Mouse (Mus musculus) small intestine, adult 2 months (tissue): ENCODE measurements around the gene Krt42. TPM values are rescaled to one million over a fixed set of nuclear protein-coding genes. Genes with fewer than 3 reads are reported as not detected.

Experiments used
- H3K27ac ChIP-seq: fragments of 200-500 bp; 2 replicates; pipeline ENCODE4 v1.5.1; 2012; ENCODE audit warnings: low read depth, low read length, control low read depth, inconsistent platforms; ENCODE audit not compliant: insufficient read depth
- H3K27me3 ChIP-seq: fragments of 200-500 bp; 2 replicates; pipeline ENCODE4 v1.6.1; 2012; ENCODE audit warnings: mild to moderate bottlenecking, moderate library complexity, low read length, inconsistent platforms; ENCODE audit not compliant: control insufficient read depth, insufficient read depth
- H3K36me3 ChIP-seq: fragments of 200-500 bp; 2 replicates; pipeline ENCODE4 v1.6.1; 2012; ENCODE audit warnings: mild to moderate bottlenecking, low read length, control low read depth, inconsistent platforms; ENCODE audit not compliant: control insufficient read depth, insufficient read depth
- H3K4me1 ChIP-seq: fragments of 200-500 bp; 2 replicates; pipeline ENCODE4 v1.6.1; 2012; ENCODE audit warnings: low read length, inconsistent platforms, mixed read lengths; ENCODE audit not compliant: control insufficient read depth, insufficient read depth, insufficient read length
- H3K4me3 ChIP-seq: fragments of 200-500 bp; 2 replicates; pipeline ENCODE4 v1.5.1; 2012; ENCODE audit warnings: low read depth, mild to moderate bottlenecking, control low read depth, inconsistent platforms, low read length, moderate library complexity
- CTCF ChIP-seq: fragments of 200-500 bp; IDR thresholded peaks from 2 replicates; pipeline ENCODE4 v1.5.1; 2012; ENCODE audit warnings: low read depth, mild to moderate bottlenecking, control low read depth, inconsistent platforms, low read length, moderate library complexity, mixed read lengths; ENCODE audit not compliant: insufficient replicate concordance, insufficient read length; ENCODE audit errors: extremely low read depth
- POLR2A ChIP-seq: fragments of 200-500 bp; IDR thresholded peaks from 2 replicates; pipeline ENCODE4 v1.6.1; 2012; ENCODE audit warnings: low read depth, mild to moderate bottlenecking, control low read depth, inconsistent platforms, low read length, moderate library complexity
- WGBS: fragments of 180-500 bp; shearing (Covaris S2); methylation state at CpG from one replicate; pipeline ENCODE4 v1.1.7; 2018; 5-methylcytosine and 5-hydroxymethylcytosine counted together
- polyA plus RNA-seq: library from polyadenylated mRNA; depleted of rRNA; stranded (reverse); fragments of >200 nt; gene quantifications from 2 replicates; pipeline ENCODE4 v1.2.3, GENCODE M21; 2012; rRNA removed

The Krt42 gene
- polyA plus RNA-seq, 1 experiment, result not detected

GRCm38 (mm10) chr11:100221741-100222140 lies 47.9 kb downstream of the Krt42 start:
- WGBS, result 27% methylated on average over 8 of the region's 8 CpGs
- no peaks in the 10 kb centered on the region for H3K36me3 ChIP-seq
- H3K4me3 ChIP-seq, result no peak overlapping the region
- no peaks in the 10 kb centered on the region for H3K27me3 ChIP-seq
- TF ChIP-seq POLR2A (no peak), CTCF (no peak)
- no peaks in the 10 kb centered on the region for H3K4me1 ChIP-seq
- no peak overlapping the region for H3K27ac ChIP-seq

GRCm38 (mm10) chr11:100219304-100219703 lies 50.4 kb downstream of the Krt42 start:
- WGBS, result 72% methylated on average over 4 of the region's 4 CpGs
- H3K36me3 ChIP-seq, result no peaks in the 10 kb centered on the region
- no peak overlapping the region for H3K27ac ChIP-seq
- TF ChIP-seq CTCF (no peak), POLR2A (no peak)
- no peaks in the 10 kb centered on the region for H3K27me3 ChIP-seq
- H3K4me1 ChIP-seq, result no peaks in the 10 kb centered on the region
- H3K4me3 ChIP-seq, result no peak overlapping the region

Other genes starting within 250 kb of the Krt42 start
- not detected in 2 replicates for gene Krt33b, start 240.0 kb downstream of the Krt42 start, polyA plus RNA-seq
- not detected in 2 replicates for gene Krt34, start 228.3 kb downstream of the Krt42 start, polyA plus RNA-seq
- 0.20 TPM in 1 of 2 replicates, not detected in the other for gene Krt31, start 219.3 kb downstream of the Krt42 start, polyA plus RNA-seq
- not detected in 2 replicates for gene Krt32, start 181.6 kb downstream of the Krt42 start, polyA plus RNA-seq
- gene Krt35, start 173.6 kb downstream of the Krt42 start, polyA plus RNA-seq, result not detected in 2 replicates
- gene Krt36, start 164.2 kb downstream of the Krt42 start, polyA plus RNA-seq, result not detected in 2 replicates
- gene Krt13, start 148.3 kb downstream of the Krt42 start, polyA plus RNA-seq, result 1.0 TPM in 1 of 2 replicates, not detected in the other
- 0.32 and 1.1 TPM in 2 replicates for gene Krt15, start 133.9 kb downstream of the Krt42 start, polyA plus RNA-seq
- 1,218 and 2,324 TPM in 2 replicates for gene Krt19, start 121.2 kb downstream of the Krt42 start, polyA plus RNA-seq
- gene Krt9, start 76.6 kb downstream of the Krt42 start, polyA plus RNA-seq, result not detected in 2 replicates
- gene Krt14, start 62.3 kb downstream of the Krt42 start, polyA plus RNA-seq, result 0.27 TPM in 1 of 2 replicates, not detected in the other
- 0.08 TPM in 1 of 2 replicates, not detected in the other for gene Krt16, start 21.0 kb downstream of the Krt42 start, polyA plus RNA-seq
- gene Krt17, start 8.8 kb downstream of the Krt42 start, polyA plus RNA-seq, result 0.11 and 0.72 TPM in 2 replicates
- 49.3 and 102 TPM in 2 replicates for gene Eif1, start 50.0 kb upstream of the Krt42 start, polyA plus RNA-seq
- 0.38 and 336 TPM in 2 replicates for gene Gast, start 64.5 kb upstream of the Krt42 start, polyA plus RNA-seq
- 2.7 and 4.6 TPM in 2 replicates for gene Hap1, start 86.3 kb upstream of the Krt42 start, polyA plus RNA-seq
- gene Jup, start 127.9 kb upstream of the Krt42 start, polyA plus RNA-seq, result 253 and 689 TPM in 2 replicates
- 11.4 and 12.8 TPM in 2 replicates for gene P3h4, start 145.0 kb upstream of the Krt42 start, polyA plus RNA-seq
- gene Fkbp10, start 145.8 kb upstream of the Krt42 start, polyA plus RNA-seq, result 7.2 and 10.0 TPM in 2 replicates
- gene Nt5c3b, start 171.9 kb upstream of the Krt42 start, polyA plus RNA-seq, result 7.9 and 8.4 TPM in 2 replicates
- 0.04 TPM in 1 of 2 replicates, not detected in the other for gene Klhl10, start 172.0 kb upstream of the Krt42 start, polyA plus RNA-seq
- gene Klhl11, start 202.9 kb upstream of the Krt42 start, polyA plus RNA-seq, result 1.7 TPM in 2 replicates